Mouse (Mus musculus) stomach, postnatal 0 days (tissue): ENCODE data around the gene Pfas. TPM values are rescaled to one million over a fixed set of nuclear protein-coding genes. Genes with fewer than 3 reads are reported as not detected.

Experiments used
- ATAC-seq: fragments of 200-750 bp; cut with Nextera tagmentation; 2 replicates; pipeline ENCODE4 v1.8.0; 2017; ENCODE audit not compliant: low FRiP score, low TSS enrichment
- DNase-seq: peaks from one replicate; pipeline ENCODE4 v3.0.0-alpha.2; 2016; ENCODE audit warnings: low spot score
- H3K27ac ChIP-seq: fragments of 300-500 bp; sonication (generic); replicated peaks from 2 replicates; pipeline ENCODE4 v1.5.1; 2014; ENCODE audit warnings: mild to moderate bottlenecking, control low read depth
- H3K27me3 ChIP-seq: fragments of 300-500 bp; sonication (generic); 2 replicates; pipeline ENCODE4 v1.6.1; 2014; ENCODE audit warnings: low read length; ENCODE audit not compliant: control insufficient read depth, insufficient read depth
- H3K36me3 ChIP-seq: fragments of 300-500 bp; sonication (generic); 2 replicates; pipeline ENCODE4 v1.6.1; 2014; ENCODE audit warnings: low read length, mixed read lengths; ENCODE audit not compliant: control insufficient read depth, insufficient read depth
- H3K4me1 ChIP-seq: fragments of 300-500 bp; sonication (generic); replicated peaks from 2 replicates; pipeline ENCODE4 v1.6.1; 2014; ENCODE audit warnings: antibody characterized with exemption; ENCODE audit not compliant: control insufficient read depth, insufficient read depth
- H3K4me2 ChIP-seq: fragments of 300-500 bp; sonication (generic); replicated peaks from 2 replicates; pipeline ENCODE4 v1.6.1; 2014; ENCODE audit warnings: low read depth, mild to moderate bottlenecking, control low read depth, moderate library complexity
- H3K4me3 ChIP-seq: fragments of 300-500 bp; sonication (generic); 2 replicates; pipeline ENCODE4 v1.5.1; 2014; ENCODE audit warnings: low read depth, low read length, control low read depth
- H3K9ac ChIP-seq: fragments of 300-500 bp; sonication (generic); 2 replicates; pipeline ENCODE4 v1.6.1; 2014; ENCODE audit warnings: mild to moderate bottlenecking, low read length, control low read depth, mixed read lengths
- H3K9me3 ChIP-seq: fragments of 300-500 bp; sonication (generic); 2 replicates; pipeline ENCODE4 v1.6.1; 2016; ENCODE audit warnings: low read length; ENCODE audit not compliant: control insufficient read depth
- CTCF ChIP-seq: IDR thresholded peaks from 2 replicates; pipeline ENCODE4 v1.5.1; 2016; ENCODE audit warnings: antibody characterized with exemption, low read depth, mild to moderate bottlenecking, moderate library complexity
- EP300 ChIP-seq: optimal IDR thresholded peaks from 2 replicates; pipeline ENCODE3; 2016; ENCODE audit warnings: antibody characterized with exemption
- WGBS: fragments of 180-500 bp; shearing (Covaris S2); extraction: QIAGEN DNeasy Blood & Tissue Kit; methylation state at CpG from one replicate; pipeline ENCODE4 v1.1.7; 2014; 5-methylcytosine and 5-hydroxymethylcytosine counted together
- polyA plus RNA-seq: library from polyadenylated mRNA; unstranded; fragments of >200 nt; fragmentation: Nextera tagmentation; extraction: Ambion mirVana; gene quantifications from 2 replicates; pipeline ENCODE4 v1.2.1, GENCODE M21; 2015

Pfas gene
- polyA plus RNA-seq, 1 experiment from 2014 or later: 8.0 TPM

- Histone ChIP-seq H3K4me2 (no peak overlapping the region), H3K27me3 (no peaks in the 10 kb centered on the region), H3K9ac (no peak overlapping the region), H3K36me3 (peaks cover 37% of the 10 kb centered on the region), H3K9me3 (no peaks in the 10 kb centered on the region), H3K4me3 (no peak overlapping the region), H3K27ac (no peak overlapping the region), H3K4me1 (no peaks in the 10 kb centered on the region)
- no peak for TF ChIP-seq EP300
- no peak for TF ChIP-seq CTCF
- DNase-seq: no peak
- ATAC-seq: no peak
- 84% methylated on average over 4 of the region's 4 CpGs for WGBS
Observed at GRCm38 (mm10) chr11:68997080-68997479, 11.2 kb downstream of the Pfas start.

GRCm38 (mm10) chr11:68994377-68994776 is 13.9 kb downstream of the Pfas start:
- Histone ChIP-seq H3K9me3 (no peaks in the 10 kb centered on the region), H3K36me3 (peaks cover 33% of the 10 kb centered on the region), H3K27me3 (no peaks in the 10 kb centered on the region), H3K27ac (no peak overlapping the region), H3K9ac (no peak overlapping the region), H3K4me3 (no peak overlapping the region), H3K4me1 (no peaks in the 10 kb centered on the region), H3K4me2 (no peak overlapping the region)
- TF ChIP-seq EP300: no peak
- peak; percentile 48 for TF ChIP-seq CTCF
- 93% methylated on average over 3 of the region's 3 CpGs for WGBS
- ATAC-seq: no peak
- DNase-seq: no peak

- TF ChIP-seq CTCF (no peak), EP300 (no peak)
- ATAC-seq: no peak
Observed at GRCm38 (mm10) chr11:68993122-68993521, 15.1 kb downstream of the Pfas start.

GRCm38 (mm10) chr11:68988341-68988740 is 19.9 kb downstream of the Pfas start:
- Histone ChIP-seq H3K4me3 (no peak overlapping the region), H3K4me1 (no peaks in the 10 kb centered on the region), H3K4me2 (no peak overlapping the region), H3K9me3 (no peaks in the 10 kb centered on the region), H3K36me3 (peaks cover 25% of the 10 kb centered on the region), H3K9ac (no peak overlapping the region), H3K27me3 (no peaks in the 10 kb centered on the region), H3K27ac (no peak overlapping the region)
- TF ChIP-seq EP300 (no peak), CTCF (no peak)
- no peak for ATAC-seq
- DNase-seq: no peak
- 84% methylated on average over 17 of the region's 17 CpGs for WGBS

More at GRCm38 (mm10) chr11:68993122-68993521, 15.1 kb downstream of the Pfas start:
- Histone ChIP-seq H3K27me3 (no peaks in the 10 kb centered on the region), H3K27ac (no peak overlapping the region), H3K9ac (no peak overlapping the region), H3K4me2 (no peak overlapping the region), H3K4me3 (no peak overlapping the region), H3K9me3 (no peaks in the 10 kb centered on the region), H3K4me1 (no peaks in the 10 kb centered on the region), H3K36me3 (peaks cover 33% of the 10 kb centered on the region)
- DNase-seq: no peak
- WGBS: 85% methylated on average over 7 of the region's 7 CpGs

- Histone ChIP-seq H3K4me1 (no peaks in the 10 kb centered on the region), H3K9ac (no peak overlapping the region), H3K27ac (no peak overlapping the region), H3K36me3 (peaks cover 25% of the 10 kb centered on the region), H3K9me3 (no peaks in the 10 kb centered on the region), H3K27me3 (no peaks in the 10 kb centered on the region), H3K4me3 (no peak overlapping the region), H3K4me2 (no peak overlapping the region)
- ATAC-seq: no peak
- WGBS: 89% methylated on average over 11 of the region's 11 CpGs
- TF ChIP-seq CTCF (no peak), EP300 (no peak)
- no peak for DNase-seq
Observed at GRCm38 (mm10) chr11:68987365-68987882, 20.8 kb downstream of the Pfas start.

GRCm38 (mm10) chr11:68982639-68983369 is 25.5 kb downstream of the Pfas start:
- TF ChIP-seq EP300: no peak
- peak; percentile 95 for TF ChIP-seq CTCF
- H3K9ac ChIP-seq: no peak overlapping the region
- peaks cover 6% of the 10 kb centered on the region for H3K36me3 ChIP-seq
- ATAC-seq: peak; percentile 44
- no peak overlapping the region for H3K4me2 ChIP-seq
- H3K27me3 ChIP-seq: no peaks in the 10 kb centered on the region
- H3K4me3 ChIP-seq: no peak overlapping the region
- no peak overlapping the region for H3K27ac ChIP-seq
- 0 out of 2 replicates have a peak, but pooled peaks cover 5% of the 10 kb centered on the region for H3K4me1 ChIP-seq
- peak; percentile 85 for DNase-seq
- WGBS: 31% methylated on average over 4 of the region's 4 CpGs
- H3K9me3 ChIP-seq: no peaks in the 10 kb centered on the region
